Mouse (Mus musculus) layer of hippocampus, adult 2 months (tissue): Measurements from ENCODE around the gene Cyba. TPM values are rescaled to one million over a fixed set of nuclear protein-coding genes. Genes with fewer than 3 reads are reported as not detected.

ENCODE experiments used
- DNase-seq, 2 experiments: peaks; one replicate each; pipeline ENCODE4 v3.0.0; 2022; ENCODE audit warnings: low spot score in 2 of 2
- H3K27ac ChIP-seq: fragments of 200-600 bp; 2 replicates; pipeline ENCODE4 v1.8.1; 2022
- H3K4me3 ChIP-seq: fragments of 200-600 bp; 2 replicates; pipeline ENCODE4 v1.8.1; 2022; ENCODE audit warnings: mild to moderate bottlenecking
- CTCF ChIP-seq: fragments of 200-600 bp; conservative IDR thresholded peaks from 2 replicates; pipeline ENCODE4 v1.8.1; 2022; ENCODE audit warnings: antibody characterized with exemption, mild to moderate bottlenecking, moderate library complexity
- total RNA-seq, 2 experiments: library from RNA; stranded (reverse); gene quantifications; 2 replicates each; pipeline ENCODE4 v1.2.3; 2021

Gene Cyba
- total RNA-seq, 2 experiments from 2014 or later: 10.0 to 10.7 TPM

- Histone ChIP-seq H3K4me3 (no peak overlapping the region), H3K27ac (no peak overlapping the region)
- DNase-seq: no peak
- no peak for TF ChIP-seq CTCF
These were observed 2.6 kb downstream of the Cyba start for GRCm38 (mm10) chr8:122430058-122430636.

GRCm38 (mm10) chr8:122428163-122428562, 4.6 kb downstream of the Cyba start:
- no peak for TF ChIP-seq CTCF
- DNase-seq: no peak
- no peak overlapping the region for H3K27ac ChIP-seq
- no peak overlapping the region for H3K4me3 ChIP-seq

- TF ChIP-seq CTCF: no peak
- DNase-seq: no peak
- Histone ChIP-seq H3K4me3 (no peak overlapping the region), H3K27ac (no peak overlapping the region)
These were observed 5.1 kb downstream of the Cyba start for GRCm38 (mm10) chr8:122427607-122428006.

GRCm38 (mm10) chr8:122426145-122426544, 6.6 kb downstream of the Cyba start:
- no peak overlapping the region for H3K4me3 ChIP-seq
- no peak for TF ChIP-seq CTCF
- H3K27ac ChIP-seq: no peak overlapping the region
- DNase-seq: no peak

- Histone ChIP-seq H3K4me3 (no peak overlapping the region), H3K27ac (no peak overlapping the region)
- TF ChIP-seq CTCF: no peak
- DNase-seq: no peak
These were observed 9.1 kb downstream of the Cyba start for GRCm38 (mm10) chr8:122423659-122424058.

- DNase-seq: no peak
- no peak for TF ChIP-seq CTCF
- Histone ChIP-seq H3K27ac (no peak overlapping the region), H3K4me3 (no peak overlapping the region)
These were observed 9.5 kb downstream of the Cyba start for GRCm38 (mm10) chr8:122423217-122423616.

- no peak for DNase-seq
- no peak for TF ChIP-seq CTCF
- Histone ChIP-seq H3K27ac (no peak within 1 kb of the TSS), H3K4me3 (no peak within 1 kb of the TSS)
These were observed 11.2 kb downstream of the Cyba start, which contains the start of gene Il17c for GRCm38 (mm10) chr8:122421376-122422070. TSS of gene Il17c (plus strand) at chr8:122422020.

- Histone ChIP-seq H3K27ac (no peak overlapping the region), H3K4me3 (no peak overlapping the region)
- peak; percentile 16; the same call in 1 of the 2 replicates for TF ChIP-seq CTCF
- no peak for DNase-seq
These were observed 12.7 kb downstream of the Cyba start for GRCm38 (mm10) chr8:122419881-122420555.

- Histone ChIP-seq H3K4me3 (no peak overlapping the region), H3K27ac (no peak overlapping the region)
- DNase-seq: no peak
- TF ChIP-seq CTCF: no peak
These were observed 17.2 kb downstream of the Cyba start for GRCm38 (mm10) chr8:122415554-122415953.

- Histone ChIP-seq H3K27ac (no peak overlapping the region), H3K4me3 (no peak overlapping the region)
- no peak for DNase-seq
- no peak for TF ChIP-seq CTCF
These were observed 18.4 kb downstream of the Cyba start for GRCm38 (mm10) chr8:122414311-122414710.

GRCm38 (mm10) chr8:122407678-122408077, 25.1 kb downstream of the Cyba start:
- Histone ChIP-seq H3K27ac (no peak overlapping the region), H3K4me3 (no peak overlapping the region)
- no peak for DNase-seq
- no peak for TF ChIP-seq CTCF

- no peak overlapping the region for H3K4me3 ChIP-seq
- TF ChIP-seq CTCF: no peak
- DNase-seq: no peak
- no peak overlapping the region for H3K27ac ChIP-seq
These were observed 27.5 kb downstream of the Cyba start for GRCm38 (mm10) chr8:122405146-122405805.

- Histone ChIP-seq H3K4me3 (no peak overlapping the region), H3K27ac (no peak overlapping the region)
- DNase-seq: no peak
- no peak for TF ChIP-seq CTCF
These were observed 34.5 kb downstream of the Cyba start for GRCm38 (mm10) chr8:122398186-122398585.
